Mouse (Mus musculus): ENCODE measurements at regions not wholly inside any gene's neighbourhood (a gene's known extent, or its start where the extent isn't known, plus 50 kb on each side); places are given as distances from the start of the nearest gene placed in this dataset.

DNA sequence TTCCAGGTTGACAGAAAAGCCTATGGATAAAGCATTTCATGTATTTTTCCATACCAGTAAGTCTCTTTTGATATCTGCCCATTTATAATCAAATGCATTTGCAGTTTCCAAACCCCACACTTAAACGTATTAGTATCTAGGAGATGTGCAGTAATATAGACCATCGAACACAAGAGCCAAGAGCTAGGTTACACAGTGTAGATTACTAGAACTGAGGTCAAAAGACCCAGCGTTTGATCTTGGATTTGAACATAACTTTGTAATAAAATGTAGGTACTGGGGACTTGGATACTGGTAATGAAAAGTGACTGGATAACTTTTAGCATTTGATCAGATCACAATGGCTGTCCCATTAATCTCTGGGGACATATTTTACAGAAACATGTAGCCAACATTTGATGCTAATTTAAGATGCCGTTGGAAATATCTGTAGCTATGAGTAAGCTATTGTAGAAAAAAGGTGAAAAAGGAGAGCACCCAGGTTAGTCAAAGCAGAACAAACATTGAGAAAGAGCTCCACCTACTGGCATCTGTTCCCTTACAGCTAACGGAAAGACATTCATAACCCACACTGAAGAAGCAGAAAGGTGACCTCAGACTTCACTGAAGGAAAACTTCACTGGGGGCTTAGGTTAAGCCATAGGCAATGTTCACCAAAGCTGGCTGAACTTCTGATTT lies 296.5 kb downstream of the Rps29 start:
- ATAC-seq (ENCODE audit: low FRiP score, low TSS enrichment): peak; percentile 68; the same call in 1 of the 2 replicates
- Histone ChIP-seq H3K27ac (replicated peaks; ENCODE audit: low read depth, low read length) (no peak overlapping the region), H3K4me3 (replicated peaks; ENCODE audit: low read depth, low read length) (no peak overlapping the region), H3K9ac (replicated peaks; ENCODE audit: low read length) (no peak overlapping the region), H3K4me1 (ENCODE audit: control insufficient read depth, insufficient read depth, low read length) (no peaks in the 10 kb centered on the region), H3K9me3 (ENCODE audit: control insufficient read depth, low read length) (no peaks in the 10 kb centered on the region), H3K27me3 (ENCODE audit: control insufficient read depth, insufficient read depth, low read length) (no peaks in the 10 kb centered on the region), H3K4me2 (ENCODE audit: low read length) (no peak overlapping the region), H3K36me3 (ENCODE audit: control insufficient read depth, insufficient read depth, low read length) (no peaks in the 10 kb centered on the region)
- peak; percentile 93 for DNase-seq
- 37% methylated on average over 5 of the region's 5 CpGs for WGBS

DNA sequence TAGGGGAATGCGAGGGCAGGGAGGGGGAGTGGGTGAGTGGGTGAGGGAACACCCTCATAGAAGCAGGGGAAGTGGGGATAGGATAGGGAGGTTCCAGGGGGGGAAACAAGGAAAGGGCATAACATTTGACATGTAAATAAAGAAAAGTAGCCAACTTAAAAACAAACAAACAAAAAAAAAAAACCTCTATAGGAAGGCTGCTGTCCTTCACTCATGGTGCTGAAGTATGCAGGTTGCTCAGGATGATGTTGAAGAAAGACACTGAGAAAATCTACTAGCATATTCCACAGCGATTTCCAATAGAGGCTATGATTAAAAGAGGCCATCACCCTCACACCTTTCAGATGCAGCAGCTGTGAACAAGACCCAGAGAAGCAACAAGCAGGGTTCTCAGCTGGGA lies 298.7 kb downstream of the Rps29 start:
- H3K4me1 ChIP-seq (ENCODE audit: control insufficient read depth, insufficient read depth, low read length): no peaks in the 10 kb centered on the region
- no peak overlapping the region for H3K27ac ChIP-seq (replicated peaks; ENCODE audit: low read depth, low read length)
- DNase-seq (no peak), ATAC-seq (ENCODE audit: low FRiP score, low TSS enrichment) (no peak)
- 65% methylated on average over 2 of the region's 2 CpGs for WGBS
- no peaks in the 10 kb centered on the region for H3K9me3 ChIP-seq (ENCODE audit: control insufficient read depth, low read length)
- H3K9ac ChIP-seq (replicated peaks; ENCODE audit: low read length): no peak overlapping the region
- no peaks in the 10 kb centered on the region for H3K27me3 ChIP-seq (ENCODE audit: control insufficient read depth, insufficient read depth, low read length)
- H3K4me2 ChIP-seq (ENCODE audit: low read length): no peak overlapping the region
- H3K4me3 ChIP-seq (replicated peaks; ENCODE audit: low read depth, low read length): no peak overlapping the region
- no peaks in the 10 kb centered on the region for H3K36me3 ChIP-seq (ENCODE audit: control insufficient read depth, insufficient read depth, low read length)

DNA sequence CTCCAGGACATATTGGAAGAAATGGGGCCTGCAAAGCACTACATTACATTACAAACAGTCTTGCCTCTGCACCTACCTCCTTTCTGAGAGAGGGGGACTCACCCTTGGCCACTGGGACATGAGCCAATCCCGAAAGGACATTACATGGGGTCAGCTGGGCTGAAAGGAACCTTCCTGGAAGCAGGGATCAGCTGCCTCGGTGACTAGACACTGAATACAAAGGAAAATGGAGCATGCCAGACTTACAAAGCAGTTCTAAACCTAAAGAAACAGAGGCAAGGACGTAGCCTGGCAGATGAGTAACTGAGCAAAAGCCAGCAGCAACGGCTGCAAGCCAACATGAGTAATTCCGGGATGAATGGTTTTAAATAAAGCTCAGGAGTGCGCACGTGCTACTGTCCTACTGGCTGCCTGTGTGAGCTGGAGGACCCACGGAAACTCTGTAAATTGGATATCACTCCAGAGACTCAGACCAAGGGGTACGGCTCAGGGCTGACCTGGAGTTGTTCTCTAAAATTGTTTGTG lies 309.3 kb downstream of the Rps29 start:
- Histone ChIP-seq H3K4me1 (ENCODE audit: control insufficient read depth, insufficient read depth, low read length) (no peaks in the 10 kb centered on the region), H3K36me3 (ENCODE audit: control insufficient read depth, insufficient read depth, low read length) (no peaks in the 10 kb centered on the region), H3K9me3 (ENCODE audit: control insufficient read depth, low read length) (no peaks in the 10 kb centered on the region), H3K4me3 (replicated peaks; ENCODE audit: low read depth, low read length) (no peak overlapping the region), H3K27ac (replicated peaks; ENCODE audit: low read depth, low read length) (no peak overlapping the region), H3K4me2 (ENCODE audit: low read length) (no peak overlapping the region), H3K9ac (replicated peaks; ENCODE audit: low read length) (no peak overlapping the region), H3K27me3 (ENCODE audit: control insufficient read depth, insufficient read depth, low read length) (no peaks in the 10 kb centered on the region)
- ATAC-seq (ENCODE audit: low FRiP score, low TSS enrichment) (no peak), DNase-seq (peak; percentile 12)
- 67% methylated on average over 9 of the region's 9 CpGs for WGBS

DNA sequence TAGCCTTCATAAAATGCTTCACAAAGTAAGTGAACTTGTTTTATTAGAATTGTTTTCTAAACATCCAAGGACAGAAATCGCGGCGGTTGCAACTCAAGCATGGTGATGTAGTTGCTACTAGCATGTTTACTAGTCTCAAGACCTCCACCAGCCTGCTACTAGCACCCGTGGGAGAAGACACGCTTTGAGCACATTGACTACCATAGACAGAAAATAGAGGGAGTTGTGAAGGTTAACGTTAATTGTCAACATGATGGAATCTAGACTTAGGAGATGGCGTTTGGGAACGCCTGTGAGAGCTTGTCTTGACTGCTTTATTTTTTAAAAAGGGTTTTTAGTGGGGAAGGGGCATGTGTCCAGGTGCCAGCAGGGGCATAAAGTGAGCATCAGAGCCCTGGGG lies 318.2 kb downstream of the Rps29 start:
- Histone ChIP-seq H3K4me1 (ENCODE audit: control insufficient read depth, insufficient read depth, low read length) (no peaks in the 10 kb centered on the region), H3K4me3 (replicated peaks; ENCODE audit: low read depth, low read length) (no peak overlapping the region), H3K4me2 (ENCODE audit: low read length) (no peak overlapping the region), H3K9me3 (ENCODE audit: control insufficient read depth, low read length) (no peaks in the 10 kb centered on the region), H3K36me3 (ENCODE audit: control insufficient read depth, insufficient read depth, low read length) (no peaks in the 10 kb centered on the region), H3K9ac (replicated peaks; ENCODE audit: low read length) (no peak overlapping the region), H3K27me3 (ENCODE audit: control insufficient read depth, insufficient read depth, low read length) (no peaks in the 10 kb centered on the region), H3K27ac (replicated peaks; ENCODE audit: low read depth, low read length) (no peak overlapping the region)
- DNase-seq (no peak), ATAC-seq (ENCODE audit: low FRiP score, low TSS enrichment) (no peak)
- 96% methylated on average over 8 of the region's 8 CpGs for WGBS

DNA sequence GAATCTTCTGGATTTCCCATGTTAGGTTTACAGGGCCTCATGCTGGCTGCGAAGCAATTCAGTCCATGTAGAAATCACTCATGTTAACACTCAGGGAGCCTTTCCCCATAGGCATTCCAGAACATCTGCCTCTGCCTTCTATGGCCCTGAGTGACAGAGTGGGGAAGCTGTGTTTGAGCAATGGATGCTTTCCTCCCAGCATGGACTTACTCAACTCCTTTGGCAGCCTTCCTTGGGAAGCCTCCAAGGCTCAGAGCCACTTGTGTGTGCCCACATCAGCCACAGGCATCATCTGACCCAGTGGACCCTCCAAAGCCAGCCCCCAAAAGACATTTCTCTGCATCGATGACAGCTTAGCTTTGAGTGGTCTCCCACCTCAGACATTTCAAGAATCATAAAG lies 318.8 kb downstream of the Rps29 start:
- ATAC-seq (ENCODE audit: low FRiP score, low TSS enrichment) (no peak), DNase-seq (no peak)
- WGBS: 93% methylated on average over 2 of the region's 2 CpGs
- Histone ChIP-seq H3K4me1 (ENCODE audit: control insufficient read depth, insufficient read depth, low read length) (no peaks in the 10 kb centered on the region), H3K36me3 (ENCODE audit: control insufficient read depth, insufficient read depth, low read length) (no peaks in the 10 kb centered on the region), H3K27me3 (ENCODE audit: control insufficient read depth, insufficient read depth, low read length) (no peaks in the 10 kb centered on the region), H3K4me3 (replicated peaks; ENCODE audit: low read depth, low read length) (no peak overlapping the region), H3K4me2 (ENCODE audit: low read length) (no peak overlapping the region), H3K9ac (replicated peaks; ENCODE audit: low read length) (no peak overlapping the region), H3K27ac (replicated peaks; ENCODE audit: low read depth, low read length) (no peak overlapping the region), H3K9me3 (ENCODE audit: control insufficient read depth, low read length) (no peaks in the 10 kb centered on the region)

DNA sequence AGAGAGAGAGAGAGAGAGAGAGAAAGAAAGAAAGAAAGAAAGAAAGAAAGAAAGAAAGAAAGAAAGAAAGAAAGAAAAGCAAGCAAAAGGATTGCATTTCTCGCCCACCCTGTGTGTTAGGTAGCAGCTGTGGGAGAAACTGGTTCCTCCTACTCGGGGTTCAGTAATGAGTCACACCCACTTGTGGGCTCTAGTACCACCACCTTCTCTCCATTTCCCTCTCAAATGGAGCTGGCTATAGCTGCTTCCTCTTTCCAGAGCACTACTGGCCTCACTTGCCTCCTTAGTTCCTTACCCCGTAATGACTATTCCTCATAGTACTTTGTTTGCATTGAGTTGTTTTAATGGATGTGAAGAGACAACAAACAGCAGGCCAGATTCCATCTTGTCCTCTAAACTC lies 323.0 kb downstream of the Rps29 start:
- DNase-seq (no peak), ATAC-seq (ENCODE audit: low FRiP score, low TSS enrichment) (no peak)
- Histone ChIP-seq H3K9me3 (ENCODE audit: control insufficient read depth, low read length) (no peaks in the 10 kb centered on the region), H3K9ac (replicated peaks; ENCODE audit: low read length) (no peak overlapping the region), H3K4me3 (replicated peaks; ENCODE audit: low read depth, low read length) (no peak overlapping the region), H3K27ac (replicated peaks; ENCODE audit: low read depth, low read length) (no peak overlapping the region), H3K4me2 (ENCODE audit: low read length) (no peak overlapping the region), H3K27me3 (ENCODE audit: control insufficient read depth, insufficient read depth, low read length) (no peaks in the 10 kb centered on the region), H3K4me1 (ENCODE audit: control insufficient read depth, insufficient read depth, low read length) (no peaks in the 10 kb centered on the region), H3K36me3 (ENCODE audit: control insufficient read depth, insufficient read depth, low read length) (no peaks in the 10 kb centered on the region)
- WGBS: 93% methylated on average over 3 of the region's 3 CpGs

DNA sequence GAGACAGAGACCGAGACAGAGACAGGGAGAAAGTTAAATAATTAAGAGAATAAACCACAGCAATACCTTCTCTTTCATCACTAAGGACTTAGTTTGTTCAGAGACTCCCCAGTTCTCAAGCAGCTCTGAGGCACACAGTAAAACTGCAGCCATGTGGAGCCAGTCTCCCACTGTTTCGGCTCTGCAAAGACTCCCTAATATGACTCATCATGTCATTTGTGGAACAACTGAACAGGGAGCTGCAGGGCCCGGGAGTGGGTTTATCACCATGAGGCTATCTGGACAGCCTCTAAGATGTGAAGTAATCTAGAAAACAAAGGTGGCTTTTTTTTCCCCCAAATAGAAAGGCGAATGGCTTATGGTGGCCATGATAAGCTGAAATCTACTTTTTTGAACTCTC lies 325.1 kb downstream of the Rps29 start:
- Histone ChIP-seq H3K27ac (replicated peaks; ENCODE audit: low read depth, low read length) (no peak overlapping the region), H3K4me1 (ENCODE audit: control insufficient read depth, insufficient read depth, low read length) (no peaks in the 10 kb centered on the region), H3K4me3 (replicated peaks; ENCODE audit: low read depth, low read length) (no peak overlapping the region), H3K36me3 (ENCODE audit: control insufficient read depth, insufficient read depth, low read length) (no peaks in the 10 kb centered on the region), H3K9ac (replicated peaks; ENCODE audit: low read length) (no peak overlapping the region), H3K9me3 (ENCODE audit: control insufficient read depth, low read length) (no peaks in the 10 kb centered on the region), H3K27me3 (ENCODE audit: control insufficient read depth, insufficient read depth, low read length) (no peaks in the 10 kb centered on the region), H3K4me2 (ENCODE audit: low read length) (no peak overlapping the region)
- no peak for ATAC-seq (ENCODE audit: low FRiP score, low TSS enrichment)
- DNase-seq: no peak
- WGBS: 84% methylated on average over 3 of the region's 4 CpGs

DNA sequence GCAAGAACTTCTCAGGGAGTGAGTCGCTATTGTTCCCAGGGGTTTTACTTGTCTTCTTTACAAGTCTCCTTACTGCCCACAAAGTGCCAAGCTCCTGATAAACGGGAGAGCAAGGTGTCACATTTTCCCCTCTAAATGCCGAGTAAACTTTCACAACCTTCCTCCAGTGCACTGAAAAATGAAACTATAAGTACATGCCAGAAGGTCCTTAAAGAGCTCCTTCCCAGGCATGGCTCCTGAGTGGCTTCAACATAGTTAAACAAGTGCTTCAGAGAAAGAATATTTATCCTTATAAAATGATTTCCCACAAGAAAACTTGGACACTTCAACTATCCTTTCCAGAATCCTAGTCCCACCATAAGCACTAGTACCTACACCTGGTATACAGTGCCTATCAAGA lies 329.6 kb downstream of the Rps29 start:
- no peak for ATAC-seq (ENCODE audit: low FRiP score, low TSS enrichment)
- DNase-seq: no peak
- H3K9ac ChIP-seq (replicated peaks; ENCODE audit: low read length): no peak overlapping the region

DNA sequence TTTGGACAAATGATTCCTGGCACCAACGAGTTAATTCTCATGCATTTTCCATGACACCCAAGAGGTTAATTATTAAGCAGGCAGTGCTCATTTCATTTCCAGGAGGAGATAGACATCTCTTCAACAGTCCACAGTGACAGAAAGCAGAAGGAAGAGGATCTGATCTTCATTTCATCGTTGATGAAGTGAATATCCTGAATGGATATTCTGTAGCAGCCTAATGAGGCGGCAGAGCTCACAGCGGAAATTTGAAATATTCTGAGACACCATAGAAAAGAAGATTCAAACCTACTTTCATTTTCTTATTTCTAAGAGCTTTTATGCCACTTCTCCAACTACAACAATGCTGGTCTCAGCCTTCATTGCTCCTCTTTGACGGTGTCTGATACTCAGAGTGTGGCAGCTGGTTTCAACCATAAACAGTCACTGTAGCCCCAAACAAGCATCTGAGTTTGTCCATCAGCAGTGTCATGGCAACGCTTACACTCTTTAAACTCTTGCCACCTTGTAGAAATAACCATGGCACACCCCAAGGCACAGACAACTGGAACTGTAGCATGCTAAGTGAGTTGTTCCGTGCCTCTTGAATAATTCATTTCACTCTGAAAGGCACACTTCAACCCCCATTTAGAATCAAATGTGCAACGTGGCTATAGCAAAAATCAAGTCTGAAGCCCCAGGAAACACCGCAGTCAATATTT lies 331.3 kb downstream of the Rps29 start:
- Histone ChIP-seq H3K4me3 (replicated peaks; ENCODE audit: low read depth, low read length) (no peak overlapping the region), H3K9me3 (ENCODE audit: control insufficient read depth, low read length) (no peaks in the 10 kb centered on the region), H3K27me3 (ENCODE audit: control insufficient read depth, insufficient read depth, low read length) (no peaks in the 10 kb centered on the region), H3K4me1 (ENCODE audit: control insufficient read depth, insufficient read depth, low read length) (0 out of 2 replicates have a peak, but pooled peaks cover 4% of the 10 kb centered on the region), H3K36me3 (ENCODE audit: control insufficient read depth, insufficient read depth, low read length) (no peaks in the 10 kb centered on the region), H3K9ac (replicated peaks; ENCODE audit: low read length) (no peak overlapping the region), H3K27ac (replicated peaks; ENCODE audit: low read depth, low read length) (0 out of 2 replicates have a peak overlapping the region, but pooled peaks have one; percentile 41), H3K4me2 (ENCODE audit: low read length) (no peak overlapping the region)
- WGBS: 48% methylated on average over 9 of the region's 9 CpGs
- ATAC-seq (ENCODE audit: low FRiP score, low TSS enrichment) (no peak), DNase-seq (peak; percentile 44)

More for the DNA sequence above, 329.6 kb downstream of the Rps29 start:
- Histone ChIP-seq H3K27me3 (ENCODE audit: control insufficient read depth, insufficient read depth, low read length) (no peaks in the 10 kb centered on the region), H3K9me3 (ENCODE audit: control insufficient read depth, low read length) (no peaks in the 10 kb centered on the region), H3K4me1 (ENCODE audit: control insufficient read depth, insufficient read depth, low read length) (0 out of 2 replicates have a peak, but pooled peaks cover 4% of the 10 kb centered on the region), H3K4me3 (replicated peaks; ENCODE audit: low read depth, low read length) (no peak overlapping the region), H3K4me2 (ENCODE audit: low read length) (no peak overlapping the region), H3K36me3 (ENCODE audit: control insufficient read depth, insufficient read depth, low read length) (no peaks in the 10 kb centered on the region), H3K27ac (replicated peaks; ENCODE audit: low read depth, low read length) (no peak overlapping the region)
- 88% methylated on average over 3 of the region's 3 CpGs for WGBS

Measured in midbrain, embryonic 14.5 days (tissue).